14 mouse cellular contexts compared by ENCODE assay signal in genomic region chr1:180757252-180757955, GRCm38 (mm10). TPM values are rescaled to one million over a fixed set of nuclear protein-coding genes. Genes with fewer than 3 reads are reported as not detected.
A peak's percentile ranks its signal among the peaks of the same experiment; 100 is the strongest.
DNase-seq lines count a peak whose midpoint lies in the region; ATAC-seq and TF ChIP-seq lines count a peak whose summit lies in the region.
"Had no signal": no experiment of that assay in that cellular context is flagged by ENCODE, and none has a peak within 500 bp of the region (broad histone marks: within the 10 kb centered on the region; RNA-seq: fewer than 3 reads in every experiment).

No protein-coding gene starts in this region.

- H3K4me1 ChIP-seq in hindbrain, postnatal 0 days (ENCODE audit: insufficient read depth, low read length), result no peaks in the 10 kb centered on the region
- no peaks in the 10 kb centered on the region for H3K4me1 ChIP-seq in hindbrain, embryonic 13.5 days (replicated peaks)
- peaks cover 5 to 26% of the 10 kb centered on the region in 2 experiments; a peak in 3 of 4 replicates for H3K4me1 ChIP-seq in CH12.LX (ENCODE audit: control insufficient read depth in 1 of 2, insufficient read depth in 2 of 2)
- peaks cover 6% of the 10 kb centered on the region; the same call in 1 of the 2 replicates for H3K4me1 ChIP-seq in intestine, postnatal 0 days (replicated peaks; ENCODE audit: control insufficient read depth, insufficient read depth, low read length)
- no peaks in the 10 kb centered on the region for H3K4me1 ChIP-seq in forebrain, embryonic 12.5 days
- H3K4me1 ChIP-seq: embryonic facial prominence, embryonic 13.5 days; limb, embryonic 12.5 days; midbrain, embryonic 15.5 days had no signal

- no peaks in the 10 kb centered on the region for H3K27me3 ChIP-seq in hindbrain, postnatal 0 days (ENCODE audit: insufficient read depth, low read length)
- H3K27me3 ChIP-seq in hindbrain, embryonic 13.5 days, result 0 out of 2 replicates have a peak, but pooled peaks cover 3% of the 10 kb centered on the region
- no peaks in the 10 kb centered on the region for H3K27me3 ChIP-seq in CH12.LX (replicated peaks)
- no peaks in the 10 kb centered on the region for H3K27me3 ChIP-seq in intestine, postnatal 0 days (replicated peaks; ENCODE audit: control insufficient read depth, insufficient read depth, low read length)
- H3K27me3 ChIP-seq in forebrain, embryonic 12.5 days, result peaks cover 2% of the 10 kb centered on the region; the same call in 1 of the 2 replicates
- H3K27me3 ChIP-seq: embryonic facial prominence, embryonic 13.5 days; limb, embryonic 12.5 days had no signal

- H3K36me3 ChIP-seq in hindbrain, postnatal 0 days (ENCODE audit: insufficient read depth, low read length), result peaks cover 14% of the 10 kb centered on the region
- H3K36me3 ChIP-seq in hindbrain, embryonic 13.5 days, result peaks cover 19% of the 10 kb centered on the region
- peaks cover 8 to 29% of the 10 kb centered on the region in 2 experiments for H3K36me3 ChIP-seq in CH12.LX (replicated peaks in 1 of 2; ENCODE audit: control insufficient read depth in 1 of 2, insufficient read depth in 1 of 2, low read length in 1 of 2)
- H3K36me3 ChIP-seq in intestine, postnatal 0 days (ENCODE audit: control insufficient read depth, insufficient read depth), result peaks cover 16% of the 10 kb centered on the region
- peaks cover 21% of the 10 kb centered on the region for H3K36me3 ChIP-seq in forebrain, embryonic 12.5 days (replicated peaks)

- in situ Hi-C loops in CH12.LX (cut with MboI; ENCODE audit: low pct_ligation_motif_present, low pct_unique_long_range_greater_than_20kb, low sequenced_read_pairs), result loop anchor here (25.0 kb wide), 1 partner anchor 495 kb away; the partner anchor contains the start of gene Psen2

- 0 out of 2 replicates have a peak, but pooled peaks have one; percentile 2 for TF ChIP-seq CTCF in hindbrain, postnatal 0 days (IDR thresholded peaks at IDR 0.05; ENCODE audit: low read depth)
- TF ChIP-seq CTCF in CH12.LX (conservative IDR thresholded peaks at IDR 0.05 in 1 of 2, IDR thresholded peaks at IDR 0.05 in 1 of 2; ENCODE audit: low read depth in 2 of 2, low read length in 2 of 2), result peak in 1 of 2 experiments; percentile 14; a peak in 1 of 4 replicates
- TF ChIP-seq CTCF in intestine, postnatal 0 days (IDR thresholded peaks at IDR 0.05; ENCODE audit: low read depth), result peak; percentile 64

- ATAC-seq in hindbrain, postnatal 0 days, result no peak
- ATAC-seq in hindbrain, embryonic 13.5 days (ENCODE audit: low FRiP score), result no peak
- peak; percentile 81 for ATAC-seq in intestine, postnatal 0 days
- ATAC-seq in megakaryocyte progenitor cell, adult 5-6 weeks (replicated peaks; ENCODE audit: poor library complexity), result peak; percentile 56
- no peak for ATAC-seq in frontal cortex, adult (ENCODE audit: low TSS enrichment)
- ATAC-seq in forebrain, embryonic 12.5 days (ENCODE audit: low FRiP score), result no peak
- ATAC-seq: midbrain, embryonic 15.5 days had no signal

- WGBS in hindbrain, postnatal 0 days, result 86% methylated on average over 3 of the region's 3 CpGs
- whole genome bisulfite sequencing in hindbrain, embryonic 13.5 days, result 84% methylated on average over 3 of the region's 3 CpGs
- 43% methylated on average over 3 of the region's 3 CpGs for WGBS in intestine, postnatal 0 days
- 96% methylated on average over 3 of the region's 3 CpGs for WGBS in forebrain, embryonic 12.5 days

- no peak for DNase-seq in hindbrain, postnatal 0 days (ENCODE audit: low spot score)
- DNase-seq in CH12.LX (ENCODE audit: extremely low read depth), result no peak
- no peak for DNase-seq in gastrocnemius, postnatal 10 days
- DNase-seq: cerebellum, adult 2 months; right cerebral cortex, postnatal 25 days; thymus, postnatal 25 days had no signal

- no peaks in the 10 kb centered on the region for H3K9me3 ChIP-seq in hindbrain, postnatal 0 days (ENCODE audit: low read length)
- H3K9me3 ChIP-seq in hindbrain, embryonic 13.5 days, result no peaks in the 10 kb centered on the region
- H3K9me3 ChIP-seq in CH12.LX (replicated peaks; ENCODE audit: low read length), result no peaks in the 10 kb centered on the region
- no peaks in the 10 kb centered on the region for H3K9me3 ChIP-seq in intestine, postnatal 0 days (ENCODE audit: control insufficient read depth)
- no peaks in the 10 kb centered on the region for H3K9me3 ChIP-seq in forebrain, embryonic 12.5 days
- H3K9me3 ChIP-seq: embryonic facial prominence, embryonic 13.5 days; limb, embryonic 12.5 days; midbrain, embryonic 15.5 days had no signal

- no peak overlapping the region for H3K4me3 ChIP-seq in hindbrain, postnatal 0 days (ENCODE audit: low read length)
- no peak overlapping the region for H3K4me3 ChIP-seq in hindbrain, embryonic 13.5 days
- H3K4me3 ChIP-seq in CH12.LX (replicated peaks in 1 of 3; ENCODE audit: low read depth in 2 of 3, low read length in 2 of 3, poor library complexity in 1 of 3), result no peak overlapping the region
- H3K4me3 ChIP-seq in intestine, postnatal 0 days (ENCODE audit: low read depth, low read length), result no peak overlapping the region
- no peak overlapping the region for H3K4me3 ChIP-seq in forebrain, embryonic 12.5 days (replicated peaks)
- H3K4me3 ChIP-seq: embryonic facial prominence, embryonic 13.5 days; limb, embryonic 12.5 days; midbrain, embryonic 15.5 days had no signal

- H3K79me2 ChIP-seq in CH12.LX (replicated peaks; ENCODE audit: control insufficient read depth, extremely low read depth, insufficient read depth, poor library complexity, severe bottlenecking), result no peaks in the 10 kb centered on the region

- no peak for TF ChIP-seq EP300 in CH12.LX (IDR thresholded peaks at IDR 0.05; ENCODE audit: low read length)

- TF ChIP-seq POLR2A in CH12.LX (IDR thresholded peaks at IDR 0.05; ENCODE audit: low read depth, low read length), result no peak

- no peak for TF ChIP-seq RAD21 in CH12.LX (IDR thresholded peaks at IDR 0.05; ENCODE audit: low read depth, low read length)

- H3K4me2 ChIP-seq in hindbrain, postnatal 0 days (ENCODE audit: low read depth, low read length), result no peak overlapping the region
- no peak overlapping the region for H3K4me2 ChIP-seq in hindbrain, embryonic 13.5 days
- no peak overlapping the region for H3K4me2 ChIP-seq in CH12.LX (ENCODE audit: insufficient read depth, low read depth, poor library complexity, severe bottlenecking)
- H3K4me2 ChIP-seq in intestine, postnatal 0 days (replicated peaks; ENCODE audit: low read depth), result peak overlapping the region; percentile 14; the same call in 1 of the 2 replicates
- no peak overlapping the region for H3K4me2 ChIP-seq in forebrain, embryonic 12.5 days
- H3K4me2 ChIP-seq: embryonic facial prominence, embryonic 13.5 days; limb, embryonic 12.5 days; midbrain, embryonic 15.5 days had no signal

- no peak overlapping the region for H3K9ac ChIP-seq in hindbrain, postnatal 0 days (replicated peaks; ENCODE audit: low read length)
- no peak overlapping the region for H3K9ac ChIP-seq in hindbrain, embryonic 13.5 days
- H3K9ac ChIP-seq in CH12.LX (ENCODE audit: insufficient read depth, low read depth), result no peak overlapping the region
- H3K9ac ChIP-seq in intestine, postnatal 0 days (ENCODE audit: low read depth, low read length), result no peak overlapping the region
- no peak overlapping the region for H3K9ac ChIP-seq in forebrain, embryonic 12.5 days
- H3K9ac ChIP-seq: embryonic facial prominence, embryonic 13.5 days; limb, embryonic 12.5 days; midbrain, embryonic 15.5 days had no signal

- dilution Hi-C loops in CH12.LX (cut with MboI; ENCODE audit: extremely low pct_ligation_motif_present, extremely low pct_unique_long_range_greater_than_20kb, low sequenced_read_pairs), result no loop called here

- no peak overlapping the region for H3K27ac ChIP-seq in hindbrain, postnatal 0 days
- H3K27ac ChIP-seq in hindbrain, embryonic 13.5 days, result no peak overlapping the region
- H3K27ac ChIP-seq in CH12.LX (ENCODE audit: insufficient read depth, low read depth), result no peak overlapping the region
- peak overlapping the region; percentile 90 for H3K27ac ChIP-seq in intestine, postnatal 0 days (ENCODE audit: low read depth, low read length)
- no peak overlapping the region for H3K27ac ChIP-seq in forebrain, embryonic 12.5 days
- H3K27ac ChIP-seq: embryonic facial prominence, embryonic 13.5 days; limb, embryonic 12.5 days; midbrain, embryonic 15.5 days had no signal

TF ChIP-seq in CH12.LX, 34 proteins besides CTCF, POLR2A, EP300 and RAD21:
- peak; percentile 73 for TF ChIP-seq ZNF384 (IDR thresholded peaks at IDR 0.05; ENCODE audit: low read depth, low read length)
- no peak for TF ChIP-seq RCOR1 (conservative IDR thresholded peaks at IDR 0.05; ENCODE audit: low read depth, low read length)

RNA-seq across cellular contexts. Expression of gene Acbd3, which starts 31.6 kb away (rescaled TPM):
- total RNA-seq in hindbrain, postnatal 0 days (2014; rRNA removed), result 28.3 and 32.6 TPM in 2 replicates
- 18.4 and 19.2 TPM in 2 replicates for polyA plus RNA-seq in hindbrain, postnatal 0 days (2015; fragmentation: Nextera tagmentation; extraction: Ambion mirVana)
- polyA plus RNA-seq in hindbrain, embryonic 13.5 days (2015; fragmentation: Nextera tagmentation; extraction: Ambion mirVana), result 24.5 and 24.9 TPM in 2 replicates
- total RNA-seq in CH12.LX (2012; rRNA removed) (14.5 and 17.5 TPM in 2 replicates), CH12.LX (2014; rRNA removed) (22.1 and 23.5 TPM in 2 replicates)
- 22.4 and 24.2 TPM in 2 replicates for polyA plus RNA-seq in CH12.LX (2012; ENCODE audit: insufficient read length, low read depth)
- polyA plus RNA-seq in intestine, postnatal 0 days (2015; fragmentation: Nextera tagmentation; extraction: Ambion mirVana), result 16.9 and 18.4 TPM in 2 replicates
- 23.9 and 27.3 TPM in 2 replicates for total RNA-seq in megakaryocyte progenitor cell, adult 5-6 weeks (2015)
- 43.0 and 46.5 TPM in 2 replicates for total RNA-seq in megakaryocyte progenitor cell, adult 5-6 weeks (2017)
- total RNA-seq in gastrocnemius, postnatal 10 days (2021), result 10 to 100 TPM; 22.0 to 27.7 TPM
- polyA plus RNA-seq in forebrain, embryonic 12.5 days (2016; fragmentation: Nextera tagmentation; extraction: Ambion mirVana), result 22.5 and 23.7 TPM in 2 replicates

RNA-seq across cellular contexts. Expression of gene H3f3a, which starts 56.3 kb away (rescaled TPM):
- 1,143 and 1,334 TPM in 2 replicates for total RNA-seq in hindbrain, postnatal 0 days (2014; rRNA removed)
- polyA plus RNA-seq in hindbrain, postnatal 0 days (2015; fragmentation: Nextera tagmentation; extraction: Ambion mirVana), result 1,977 and 1,992 TPM in 2 replicates
- 3,757 and 3,885 TPM in 2 replicates for polyA plus RNA-seq in hindbrain, embryonic 13.5 days (2015; fragmentation: Nextera tagmentation; extraction: Ambion mirVana)
- total RNA-seq in CH12.LX (2012; rRNA removed), result 571 and 590 TPM in 2 replicates
- total RNA-seq in CH12.LX (2014; rRNA removed), result 1,420 and 1,540 TPM in 2 replicates
- polyA plus RNA-seq in CH12.LX (2012; ENCODE audit: insufficient read length, low read depth), result 629 and 715 TPM in 2 replicates
- 1,056 and 1,104 TPM in 2 replicates for polyA plus RNA-seq in intestine, postnatal 0 days (2015; fragmentation: Nextera tagmentation; extraction: Ambion mirVana)
- 1,870 and 2,095 TPM in 2 replicates for total RNA-seq in megakaryocyte progenitor cell, adult 5-6 weeks (2015)
- 1,724 and 1,809 TPM in 2 replicates for total RNA-seq in megakaryocyte progenitor cell, adult 5-6 weeks (2017)
- total RNA-seq in gastrocnemius, postnatal 10 days (2021), result 100 to 1,000 TPM; 573 to 601 TPM
- polyA plus RNA-seq in forebrain, embryonic 12.5 days (2016; fragmentation: Nextera tagmentation; extraction: Ambion mirVana), result 3,507 and 3,679 TPM in 2 replicates

Comparison
In these comparisons a context has a peak if more than half of its experiments do, and no peak if none do; other contexts are left out.
1. ATAC-seq: peak in intestine, postnatal 0 days (single experiment) and megakaryocyte progenitor cell, adult 5-6 weeks (single experiment); none in hindbrain, postnatal 0 days (single experiment), hindbrain, embryonic 13.5 days (single experiment), frontal cortex, adult (single experiment) and forebrain, embryonic 12.5 days (single experiment).